Mouse (Mus musculus) liver, adult 2 months (tissue): Measurements from ENCODE around the gene Zscan20.

Source experiments
- CTCF ChIP-seq: fragments of 200-500 bp; IDR thresholded peaks from 2 replicates; pipeline ENCODE4 v1.5.1; 2011; ENCODE audit warnings: low read depth, low read length, control low read depth
- POLR2A ChIP-seq: fragments of 200-500 bp; IDR thresholded peaks from 2 replicates; pipeline ENCODE4 v1.6.1; 2011; ENCODE audit warnings: low read length, control low read depth; ENCODE audit not compliant: insufficient read depth; ENCODE audit errors: extremely low read depth

DNA sequence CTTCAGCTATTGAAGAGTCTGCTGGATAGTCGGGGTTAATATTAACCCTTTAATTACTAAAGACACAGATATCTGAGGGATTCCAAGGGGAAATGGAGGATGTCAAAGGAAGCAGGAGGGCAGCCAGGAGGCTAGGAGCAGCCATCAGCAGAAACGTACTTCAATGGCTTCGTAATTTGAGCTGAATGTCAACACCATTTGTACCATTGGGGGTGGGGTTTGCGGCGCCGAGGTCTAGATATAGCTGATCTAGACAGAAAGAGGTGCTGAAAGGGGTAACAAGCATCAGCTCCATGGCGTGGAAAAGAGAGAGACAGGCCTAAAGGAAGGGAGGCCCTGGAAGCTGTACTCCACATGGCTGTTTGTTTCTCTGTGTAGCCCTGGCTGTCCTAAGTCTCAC lies 36.9 kb upstream of the Zscan20 start:
- TF ChIP-seq POLR2A (no peak), CTCF (no peak)
